Mouse (Mus musculus): ENCODE results near the gene Arf4. TPM values are rescaled to one million over a fixed set of nuclear protein-coding genes. Genes with fewer than 3 reads are reported as not detected.
A peak's percentile ranks its signal among the peaks of the same experiment; 100 is the strongest.
"Not testable (repeated sequence)": the region's sequence is repeated elsewhere in the genome, so short reads cannot be mapped to it uniquely, and the experiment has no call there.

The Arf4 gene
- polyA plus RNA-seq, 1 experiment from 2014 or later = 302 TPM

DNA sequence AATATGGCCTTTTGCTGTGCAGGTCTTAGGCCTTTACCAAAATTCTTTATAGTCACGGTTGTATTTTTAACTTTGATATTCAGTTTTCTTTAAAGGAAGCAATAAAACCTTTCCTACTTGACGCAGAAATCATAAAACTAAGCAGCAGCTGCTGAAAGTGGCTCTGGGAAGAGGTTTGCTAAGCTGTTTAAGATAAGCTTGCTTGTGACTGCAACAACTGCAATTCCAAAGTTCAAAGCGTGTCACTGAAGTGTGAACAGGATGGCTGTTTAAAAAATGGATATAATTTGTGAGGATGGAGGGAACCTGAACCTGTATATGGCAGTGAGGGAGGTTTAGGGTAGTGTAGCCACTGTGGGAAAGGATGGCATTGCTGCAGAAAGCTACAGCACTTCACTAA, 24.1 kb downstream of the Arf4 start:
- H3K27me3 ChIP-seq = no peaks in the 10 kb centered on the region
- POLR2A ChIA-PET = no interaction called here
- CTCF ChIA-PET = interaction anchor here (0.5 kb wide), 1 partner anchor 23 kb away, joined by 3 read pairs; no protein-coding TSS in a partner anchor
- no peak for ATAC-seq
- in situ Hi-C loops (cut with MboI; ENCODE audit: low pct_unique_long_range_greater_than_20kb) = no loop called here
- TF ChIP-seq CTCF (IDR thresholded peaks at IDR 0.05) = no peak
- DNase-seq (ENCODE audit: low read depth, low spot score) = no peak

DNA sequence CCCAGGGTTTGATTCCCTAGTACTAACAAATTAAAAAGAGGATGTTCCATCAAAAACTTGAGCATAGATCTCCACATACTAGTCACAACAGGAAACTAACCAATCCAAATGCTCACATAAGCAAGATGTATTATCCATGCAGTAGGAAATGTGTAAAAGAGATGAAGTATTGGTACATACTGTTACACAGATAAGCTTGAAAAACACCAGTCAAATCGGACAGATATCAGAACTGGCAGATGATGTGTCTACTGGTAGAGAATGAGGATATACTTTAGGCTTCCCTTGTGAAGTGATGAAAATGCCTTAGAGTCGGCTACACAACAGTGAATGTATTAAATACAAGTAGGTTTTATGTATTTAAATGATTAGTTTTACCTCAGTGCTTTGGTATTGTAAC, 24.6 kb downstream of the Arf4 start:
- DNase-seq (ENCODE audit: low read depth, low spot score) = no peak
- CTCF ChIA-PET = no interaction called here
- TF ChIP-seq CTCF (IDR thresholded peaks at IDR 0.05) = no peak
- H3K27me3 ChIP-seq = no peaks in the 10 kb centered on the region
- no peak for ATAC-seq
- in situ Hi-C loops (cut with MboI; ENCODE audit: low pct_unique_long_range_greater_than_20kb) = no loop called here
- POLR2A ChIA-PET = no interaction called here

DNA sequence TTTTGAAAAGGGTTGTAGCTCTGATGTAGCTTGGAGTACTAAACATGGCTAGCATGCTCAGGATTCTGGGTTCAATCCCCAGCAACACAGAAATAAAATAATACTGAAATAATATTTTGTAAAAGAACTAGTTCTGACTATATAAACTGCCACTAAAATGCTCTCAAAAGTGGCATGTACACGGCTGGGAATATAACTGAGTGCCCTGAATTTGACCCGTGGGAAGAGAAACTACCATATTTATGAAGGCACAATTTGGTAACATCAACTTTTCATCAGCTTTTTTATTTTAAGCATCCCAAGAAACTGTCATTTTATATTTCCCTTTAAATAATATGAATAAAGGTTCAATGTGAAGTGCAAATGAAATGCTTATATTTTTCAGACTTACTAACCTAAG, 26.0 kb downstream of the Arf4 start:
- TF ChIP-seq CTCF (IDR thresholded peaks at IDR 0.05) = no peak
- in situ Hi-C loops (cut with MboI; ENCODE audit: low pct_unique_long_range_greater_than_20kb) = no loop called here
- ChIA-PET CTCF (interaction anchor here (0.7 kb wide), 1 partner anchor 366 kb away, joined by 3 read pairs; no protein-coding TSS in a partner anchor), POLR2A (no interaction called here)
- DNase-seq (ENCODE audit: low read depth, low spot score) (no peak), ATAC-seq (no peak)
- no peaks in the 10 kb centered on the region for H3K27me3 ChIP-seq

DNA sequence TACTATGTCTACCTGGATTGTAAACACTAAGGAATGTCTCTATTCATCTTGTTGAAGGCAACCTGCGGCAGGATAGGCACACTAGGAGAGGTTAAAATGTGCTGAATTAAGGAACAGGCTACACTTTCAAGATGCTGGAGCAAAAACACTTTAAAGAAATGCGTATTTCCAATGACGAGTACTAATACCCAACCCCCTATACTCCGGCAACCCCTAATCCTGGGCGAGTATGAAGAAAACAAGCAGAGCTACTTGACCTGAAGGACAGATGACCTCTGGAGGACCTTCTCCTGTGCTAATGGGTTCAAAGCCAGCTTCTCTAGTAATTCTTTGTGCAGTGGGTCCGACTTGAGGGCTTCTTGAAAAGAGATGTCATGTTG, 30.1 kb downstream of the Arf4 start:
- POLR2A ChIA-PET = interaction anchor here (1.5 kb wide), 1 partner anchor 11 kb away, joined by 8 read pairs; no protein-coding TSS in a partner anchor
- no peak for TF ChIP-seq CTCF (IDR thresholded peaks at IDR 0.05)

DNA sequence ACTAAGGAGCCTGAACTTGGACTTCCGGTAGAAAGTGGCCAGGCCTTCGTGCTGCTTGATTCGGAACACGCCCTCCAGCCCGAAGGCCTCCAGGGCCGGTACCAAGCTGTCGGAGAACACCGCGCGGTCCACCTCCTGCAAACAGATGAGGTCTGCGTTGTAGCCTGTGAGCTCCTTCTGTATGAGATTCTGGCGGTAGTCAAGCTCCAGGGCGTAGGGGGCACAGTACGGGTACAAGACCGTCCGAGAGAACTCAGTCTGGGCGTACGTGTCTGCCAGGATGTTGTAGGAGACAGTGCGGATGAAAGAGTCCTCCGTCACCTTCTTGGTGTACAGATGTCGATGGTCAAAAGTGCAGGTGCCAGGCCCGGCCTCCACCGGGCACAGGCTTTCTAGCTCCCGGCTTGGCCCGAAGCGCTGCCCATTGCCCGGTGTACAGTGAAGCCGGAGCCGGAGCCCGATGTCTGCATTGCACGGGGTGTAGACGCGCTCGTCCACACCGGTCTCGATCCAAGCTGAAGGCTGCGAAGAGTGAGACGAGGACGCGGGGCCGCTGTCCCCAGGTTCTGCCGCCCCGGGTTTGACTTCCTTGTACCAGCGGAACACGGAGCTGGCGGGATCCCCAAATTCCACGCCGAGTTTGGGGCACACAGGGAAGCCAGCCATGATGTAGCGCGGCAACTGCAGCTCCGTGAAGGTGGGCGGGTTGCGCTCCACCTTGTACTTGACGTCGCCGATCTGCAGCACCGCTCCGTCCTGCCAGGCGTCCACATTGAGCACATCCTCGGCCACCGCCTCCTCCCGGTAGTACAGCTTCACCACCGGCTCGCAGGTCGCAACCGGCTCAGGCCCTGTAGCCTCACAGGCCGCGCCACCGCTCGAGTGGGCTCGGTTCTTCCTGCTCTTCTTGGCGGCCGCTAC, 30.8 kb downstream of the Arf4 start:
- TF ChIP-seq CTCF (IDR thresholded peaks at IDR 0.05) = no peak
- in situ Hi-C loops (cut with MboI; ENCODE audit: low pct_unique_long_range_greater_than_20kb) = no loop called here
- ChIA-PET POLR2A (interaction anchor here (1.5 kb wide), 1 partner anchor 11 kb away, joined by 8 read pairs; no protein-coding TSS in a partner anchor), CTCF (interaction anchor here (1.2 to 1.3 kb wide), 2 partner anchors 12 to 17 kb away, joined by 3 to 5 read pairs; no protein-coding TSS in a partner anchor)
- peak; percentile 40 for ATAC-seq
- H3K27me3 ChIP-seq = no peaks in the 10 kb centered on the region
- DNase-seq (ENCODE audit: low read depth, low spot score) = no peak

More for the DNA sequence above, 30.1 kb downstream of the Arf4 start:
- in situ Hi-C loops (cut with MboI; ENCODE audit: low pct_unique_long_range_greater_than_20kb) = no loop called here
- no peak for ATAC-seq
- CTCF ChIA-PET = interaction anchor here (1.2 to 1.3 kb wide), 2 partner anchors 11 to 16 kb away, joined by 3 to 5 read pairs; no protein-coding TSS in a partner anchor
- no peak for DNase-seq (ENCODE audit: low read depth, low spot score)
- no peaks in the 10 kb centered on the region for H3K27me3 ChIP-seq

DNA sequence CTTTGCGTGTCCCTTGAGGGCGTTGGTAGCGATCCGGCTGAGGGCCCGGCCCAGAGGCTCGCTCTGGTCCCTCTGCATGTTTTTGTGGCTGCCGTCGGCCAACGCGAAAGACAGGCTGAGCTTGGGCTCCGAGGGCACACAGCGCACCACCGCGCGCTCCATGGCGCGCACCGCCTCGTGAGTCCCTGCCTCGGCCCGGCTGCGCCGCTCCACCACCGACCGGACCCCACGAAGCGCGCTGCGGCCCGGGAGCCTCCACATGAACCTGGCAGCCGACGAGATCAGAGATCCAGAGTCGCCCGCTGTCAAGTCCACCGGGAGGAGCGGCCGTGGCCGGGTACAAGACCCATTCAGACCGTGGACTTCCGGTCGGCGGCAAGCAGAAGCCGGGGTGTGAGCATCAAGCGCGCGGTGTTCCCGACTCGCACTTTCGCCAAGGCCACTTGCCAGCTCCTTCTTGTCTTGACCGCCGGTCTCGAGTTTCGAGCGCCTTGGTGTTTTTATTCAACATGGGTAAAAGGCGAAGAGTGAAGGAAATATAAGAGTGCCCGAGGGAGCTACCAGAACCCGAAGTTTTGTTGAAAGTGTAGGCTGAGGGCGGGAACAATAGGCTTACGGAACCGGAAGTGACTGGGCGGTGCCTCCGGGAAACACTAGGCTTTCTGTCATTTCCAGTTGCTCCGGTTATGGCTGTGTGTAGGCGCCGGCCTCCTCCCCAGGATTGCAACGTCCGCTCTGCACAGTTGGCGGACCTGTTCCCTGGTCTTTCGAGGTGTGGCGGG, 31.6 kb downstream of the Arf4 start, which contains the start of gene Pde12:
TSS of gene Pde12 (minus strand) at position 592 of the 782 bp plus-strand sequence.
- no peak for TF ChIP-seq CTCF (IDR thresholded peaks at IDR 0.05)
- DNase-seq (ENCODE audit: low read depth, low spot score) (peak; percentile 79), ATAC-seq (peak; percentile 85)
- H3K27me3 ChIP-seq = no peaks in the 10 kb centered on the region
- in situ Hi-C loops (cut with MboI; ENCODE audit: low pct_unique_long_range_greater_than_20kb) = no loop called here
- ChIA-PET POLR2A (no interaction called here), CTCF (interaction anchor here (1.4 kb wide), 1 partner anchor 361 kb away, joined by 5 read pairs; no protein-coding TSS in a partner anchor)

DNA sequence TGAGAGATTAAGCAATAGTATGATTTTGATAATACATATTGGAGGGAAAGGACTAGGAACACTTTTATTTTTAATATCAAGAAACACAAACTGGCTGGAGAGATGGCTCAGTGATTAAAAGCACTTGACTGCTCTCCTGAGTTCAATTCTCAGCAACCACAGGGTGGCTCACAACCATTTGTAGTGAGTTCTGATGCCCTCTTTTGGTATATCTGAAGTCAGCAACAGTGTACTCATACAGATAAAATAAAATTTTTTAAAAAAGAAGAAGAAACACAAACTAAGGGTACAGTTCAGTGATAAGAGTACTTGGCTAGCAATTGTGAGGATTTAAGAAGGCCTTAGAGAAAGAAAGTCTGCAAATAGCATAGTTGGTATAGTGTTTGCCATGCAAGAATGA, 33.1 kb downstream of the Arf4 start:
- POLR2A ChIA-PET = interaction anchor here (0.6 kb wide), 1 partner anchor 14 kb away, joined by 3 read pairs; no protein-coding TSS in a partner anchor
- TF ChIP-seq CTCF (IDR thresholded peaks at IDR 0.05) = no peak
- CTCF ChIA-PET = interaction anchor here (0.8 to 1.4 kb wide), 2 partner anchors 189 to 359 kb away, joined by 3 to 5 read pairs; no protein-coding TSS in a partner anchor
- no peak for ATAC-seq
- in situ Hi-C loops (cut with MboI; ENCODE audit: low pct_unique_long_range_greater_than_20kb) = no loop called here
- H3K27me3 ChIP-seq = no peaks in the 10 kb centered on the region
- no peak for DNase-seq (ENCODE audit: low read depth, low spot score)

DNA sequence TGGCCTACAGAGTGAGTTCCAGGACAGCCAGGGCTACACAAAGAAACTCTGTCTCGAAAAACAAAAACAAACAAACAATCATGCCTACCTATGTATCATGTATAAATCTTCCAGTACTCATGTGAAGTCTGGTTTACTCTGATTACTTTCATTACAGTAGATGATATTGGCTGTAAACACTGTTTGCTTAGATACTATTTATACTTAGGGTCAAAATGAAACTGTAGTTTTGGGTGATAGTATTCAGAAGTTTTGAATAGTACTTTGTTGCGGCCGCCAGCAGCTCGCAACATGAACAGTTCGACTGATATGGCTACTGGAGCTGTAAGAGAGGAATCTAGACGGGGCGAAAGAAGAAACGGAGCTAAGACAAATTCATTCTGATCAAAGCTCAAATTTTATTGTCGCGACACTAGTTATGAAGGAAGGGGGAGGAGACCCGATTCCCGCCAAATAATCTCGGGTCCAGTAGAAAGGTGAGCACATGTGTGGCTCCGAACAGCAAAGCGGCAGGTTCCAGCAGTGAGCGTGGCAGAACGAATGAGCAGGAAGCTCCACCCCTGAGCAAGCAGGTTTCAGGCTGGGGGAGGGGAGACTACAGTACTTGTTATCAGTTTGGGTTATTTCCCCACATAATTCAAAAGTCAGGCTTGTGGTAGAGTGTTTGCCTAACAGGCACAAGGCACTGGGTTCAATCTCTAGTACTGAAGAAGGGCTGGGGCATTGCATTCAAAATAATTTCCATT, 34.2 kb downstream of the Arf4 start:
- POLR2A ChIA-PET; in situ Hi-C loops (cut with MboI; ENCODE audit: low pct_unique_long_range_greater_than_20kb); ATAC-seq; H3K27me3 ChIP-seq; CTCF ChIA-PET; DNase-seq (ENCODE audit: low read depth, low spot score): not testable (repeated sequence)

DNA sequence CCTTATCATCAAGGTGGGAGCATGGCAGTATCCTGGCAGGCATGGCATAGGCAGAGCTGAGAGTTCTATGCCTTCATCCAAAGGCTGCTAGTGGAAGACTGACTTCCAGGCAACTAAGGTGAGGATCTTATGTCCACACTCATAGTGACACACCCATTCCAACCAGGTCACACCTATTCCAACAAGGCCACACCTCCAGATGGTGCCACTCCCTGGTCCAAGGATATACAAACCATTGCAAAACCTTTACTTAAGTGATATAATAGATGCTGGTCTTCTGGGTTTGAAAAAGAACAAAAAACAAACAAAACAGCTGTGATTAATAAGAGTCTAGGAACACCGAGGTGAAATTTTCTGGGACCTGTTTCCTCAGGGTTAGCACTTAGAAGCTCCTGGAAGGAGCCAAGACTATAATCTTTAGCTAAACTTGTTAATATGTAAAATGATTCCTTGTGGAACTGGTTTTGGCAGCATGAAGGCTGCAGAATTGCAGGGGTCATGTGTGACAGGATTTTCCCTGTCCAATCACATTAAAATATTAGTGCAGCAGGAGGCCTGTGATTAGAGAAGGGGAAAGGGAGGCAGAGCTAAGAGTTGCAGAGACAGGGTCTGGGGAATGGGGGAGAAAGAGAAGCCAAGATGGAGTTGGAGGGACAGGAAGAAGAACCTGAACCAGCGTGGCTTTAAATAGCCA, 36.7 kb downstream of the Arf4 start:
- POLR2A ChIA-PET; CTCF ChIA-PET; in situ Hi-C loops (cut with MboI; ENCODE audit: low pct_unique_long_range_greater_than_20kb); ATAC-seq; DNase-seq (ENCODE audit: low read depth, low spot score): not testable (repeated sequence)
- peaks cover 23% of the 10 kb centered on the region for H3K27me3 ChIP-seq

Measured in Patski (cell line).